Mouse (Mus musculus): ENCODE data around the gene 4933416C03Rik. TPM values are rescaled to one million over a fixed set of nuclear protein-coding genes. Genes with fewer than 3 reads are reported as not detected.

The 4933416C03Rik gene
- polyA plus RNA-seq (2017; shearing (Covaris generic)) = not detected

GRCm38 (mm10) chr10:116113867-116114474 is at the start of gene 4933416C03Rik:
TSS of gene 4933416C03Rik (minus strand) at chr10:116113917.

Other genes starting within 250 kb of the 4933416C03Rik start
- 0.20 TPM for gene Ptprr, start 95.7 kb downstream of the 4933416C03Rik start, polyA plus RNA-seq (2017; shearing (Covaris generic))
- gene Ptprb, start 161.6 kb upstream of the 4933416C03Rik start, polyA plus RNA-seq (2017; shearing (Covaris generic)) = not detected